Mouse (Mus musculus) stomach, postnatal 0 days (tissue): ENCODE measurements at regions not wholly inside any gene's neighbourhood (a gene's known extent, or its start where the extent isn't known, plus 50 kb on each side); places are given as distances from the start of the nearest gene placed in this dataset.

Source experiments
- ATAC-seq: fragments of 200-750 bp; cut with Nextera tagmentation; 2 replicates; pipeline ENCODE4 v1.8.0; 2017; ENCODE audit not compliant: low FRiP score, low TSS enrichment
- DNase-seq: peaks from one replicate; pipeline ENCODE4 v3.0.0-alpha.2; 2016; ENCODE audit warnings: low spot score
- H3K27ac ChIP-seq: fragments of 300-500 bp; sonication (generic); replicated peaks from 2 replicates; pipeline ENCODE4 v1.5.1; 2014; ENCODE audit warnings: mild to moderate bottlenecking, control low read depth
- H3K27me3 ChIP-seq: fragments of 300-500 bp; sonication (generic); 2 replicates; pipeline ENCODE4 v1.6.1; 2014; ENCODE audit warnings: low read length; ENCODE audit not compliant: control insufficient read depth, insufficient read depth
- H3K36me3 ChIP-seq: fragments of 300-500 bp; sonication (generic); 2 replicates; pipeline ENCODE4 v1.6.1; 2014; ENCODE audit warnings: low read length, mixed read lengths; ENCODE audit not compliant: control insufficient read depth, insufficient read depth
- H3K4me1 ChIP-seq: fragments of 300-500 bp; sonication (generic); replicated peaks from 2 replicates; pipeline ENCODE4 v1.6.1; 2014; ENCODE audit warnings: antibody characterized with exemption; ENCODE audit not compliant: control insufficient read depth, insufficient read depth
- H3K4me2 ChIP-seq: fragments of 300-500 bp; sonication (generic); replicated peaks from 2 replicates; pipeline ENCODE4 v1.6.1; 2014; ENCODE audit warnings: low read depth, mild to moderate bottlenecking, control low read depth, moderate library complexity
- H3K4me3 ChIP-seq: fragments of 300-500 bp; sonication (generic); 2 replicates; pipeline ENCODE4 v1.5.1; 2014; ENCODE audit warnings: low read depth, low read length, control low read depth
- H3K9ac ChIP-seq: fragments of 300-500 bp; sonication (generic); 2 replicates; pipeline ENCODE4 v1.6.1; 2014; ENCODE audit warnings: mild to moderate bottlenecking, low read length, control low read depth, mixed read lengths
- H3K9me3 ChIP-seq: fragments of 300-500 bp; sonication (generic); 2 replicates; pipeline ENCODE4 v1.6.1; 2016; ENCODE audit warnings: low read length; ENCODE audit not compliant: control insufficient read depth
- CTCF ChIP-seq: IDR thresholded peaks from 2 replicates; pipeline ENCODE4 v1.5.1; 2016; ENCODE audit warnings: antibody characterized with exemption, low read depth, mild to moderate bottlenecking, moderate library complexity
- EP300 ChIP-seq: optimal IDR thresholded peaks from 2 replicates; pipeline ENCODE3; 2016; ENCODE audit warnings: antibody characterized with exemption
- WGBS: fragments of 180-500 bp; shearing (Covaris S2); extraction: QIAGEN DNeasy Blood & Tissue Kit; methylation state at CpG from one replicate; pipeline ENCODE4 v1.1.7; 2014; 5-methylcytosine and 5-hydroxymethylcytosine counted together

DNA sequence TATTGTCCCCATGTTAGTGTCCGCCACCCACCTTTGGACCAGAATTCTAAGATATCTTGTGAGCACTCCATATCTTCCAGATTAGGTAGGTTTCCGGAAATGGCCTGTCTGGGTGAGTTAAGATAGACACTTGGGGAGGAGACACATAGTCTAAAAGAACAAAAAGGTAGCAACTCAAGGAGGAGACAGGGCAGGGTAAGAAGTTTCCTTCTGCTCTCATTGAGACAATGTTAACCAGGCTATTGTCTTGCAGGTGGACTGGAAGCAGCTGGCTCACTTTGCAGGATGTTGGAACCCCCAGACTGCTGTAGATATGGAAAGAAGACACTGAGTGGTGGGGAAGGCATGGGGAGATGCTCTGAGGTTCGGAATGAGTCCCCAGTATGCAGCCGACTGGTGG is 1291.5 kb upstream of the A1bg start:
- 86% methylated on average over 4 of the region's 4 CpGs for WGBS
- DNase-seq: no peak

DNA sequence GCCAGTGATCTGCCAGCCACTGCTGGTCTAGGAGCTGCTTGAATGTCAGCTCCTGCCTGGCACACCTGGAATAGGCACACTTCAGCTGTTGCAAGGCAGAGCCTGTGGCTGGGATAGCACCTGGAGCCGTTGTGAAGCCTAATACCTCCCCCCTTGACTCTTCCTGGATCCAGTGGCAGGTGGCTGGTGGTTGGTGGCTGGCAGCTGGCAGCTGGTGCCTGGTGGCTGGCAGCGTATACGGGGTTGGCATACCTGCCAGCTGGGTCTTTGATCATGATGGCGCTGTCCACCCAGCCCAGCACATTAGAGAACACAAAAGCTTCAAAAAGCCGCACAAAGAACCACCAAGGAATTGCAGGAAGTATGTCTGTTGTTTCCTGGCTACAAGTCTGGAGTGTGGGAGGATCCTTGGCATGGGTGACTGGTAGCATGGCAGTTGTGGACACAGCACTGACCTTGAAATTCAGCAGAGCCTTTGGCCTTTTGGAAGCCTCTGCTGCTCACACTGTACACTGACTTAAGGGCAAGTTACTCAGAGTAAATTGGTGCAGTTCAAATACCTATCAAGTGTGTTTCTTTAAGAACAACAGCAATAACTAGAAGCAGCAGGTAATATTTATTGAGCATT is 1289.6 kb upstream of the A1bg start:
- DNase-seq: no peak
- H3K27ac ChIP-seq: no peak overlapping the region
- no peaks in the 10 kb centered on the region for H3K4me1 ChIP-seq
- H3K9ac ChIP-seq: no peak overlapping the region
- H3K27me3 ChIP-seq: no peaks in the 10 kb centered on the region
- peak; percentile 40; the same call in 1 of the 2 replicates for ATAC-seq
- H3K4me2 ChIP-seq: no peak overlapping the region
- TF ChIP-seq EP300 (no peak), CTCF (no peak)
- H3K9me3 ChIP-seq: no peaks in the 10 kb centered on the region
- 79% methylated on average over 5 of the region's 5 CpGs for WGBS
- H3K4me3 ChIP-seq: no peak overlapping the region
- H3K36me3 ChIP-seq: no peaks in the 10 kb centered on the region

More for the DNA sequence above, 1291.5 kb upstream of the A1bg start:
- no peak overlapping the region for H3K27ac ChIP-seq
- H3K4me1 ChIP-seq: no peaks in the 10 kb centered on the region
- no peaks in the 10 kb centered on the region for H3K9me3 ChIP-seq
- no peaks in the 10 kb centered on the region for H3K27me3 ChIP-seq
- no peak overlapping the region for H3K4me3 ChIP-seq
- no peaks in the 10 kb centered on the region for H3K36me3 ChIP-seq
- no peak overlapping the region for H3K9ac ChIP-seq
- no peak for TF ChIP-seq CTCF
- no peak for TF ChIP-seq EP300
- ATAC-seq: no peak
- no peak overlapping the region for H3K4me2 ChIP-seq

DNA sequence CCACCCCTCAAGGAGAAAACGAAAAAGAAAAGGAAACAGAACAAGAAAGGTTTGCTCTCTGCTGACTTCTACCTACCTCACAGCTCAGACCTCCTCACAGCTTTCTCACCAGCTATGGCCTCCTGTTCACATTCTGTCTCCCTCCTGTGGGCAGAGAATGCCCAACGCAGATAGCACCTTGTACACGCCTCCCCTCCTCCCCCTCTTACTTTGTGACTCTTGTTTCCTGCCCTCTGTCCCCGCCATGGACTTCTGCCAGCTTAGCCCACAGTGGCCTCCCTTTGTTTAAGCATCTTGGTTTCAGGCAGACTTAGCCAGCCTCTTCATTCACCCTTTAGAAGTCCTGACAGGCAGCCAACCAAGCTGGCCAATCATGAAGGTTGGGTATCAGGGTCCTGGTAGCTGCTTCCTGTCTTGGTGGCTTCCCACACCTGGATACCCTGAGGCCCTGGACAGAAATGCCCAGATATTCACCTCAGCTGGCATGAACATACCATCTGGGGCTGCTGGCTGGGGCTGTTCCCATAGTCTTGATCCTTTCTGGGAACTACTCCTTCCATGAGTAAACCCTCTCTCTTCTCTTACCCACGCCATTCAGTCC is 1287.2 kb upstream of the A1bg start:
- Histone ChIP-seq H3K4me2 (no peak overlapping the region), H3K27me3 (no peaks in the 10 kb centered on the region), H3K9me3 (no peaks in the 10 kb centered on the region), H3K4me3 (no peak overlapping the region), H3K27ac (no peak overlapping the region), H3K9ac (no peak overlapping the region), H3K36me3 (no peaks in the 10 kb centered on the region), H3K4me1 (no peaks in the 10 kb centered on the region)
- ATAC-seq: peak; percentile 59; the same call in 1 of the 2 replicates
- DNase-seq: peak; percentile 54
- WGBS: 67% methylated on average over 5 of the region's 5 CpGs
- TF ChIP-seq EP300 (no peak), CTCF (peak; percentile 53)

DNA sequence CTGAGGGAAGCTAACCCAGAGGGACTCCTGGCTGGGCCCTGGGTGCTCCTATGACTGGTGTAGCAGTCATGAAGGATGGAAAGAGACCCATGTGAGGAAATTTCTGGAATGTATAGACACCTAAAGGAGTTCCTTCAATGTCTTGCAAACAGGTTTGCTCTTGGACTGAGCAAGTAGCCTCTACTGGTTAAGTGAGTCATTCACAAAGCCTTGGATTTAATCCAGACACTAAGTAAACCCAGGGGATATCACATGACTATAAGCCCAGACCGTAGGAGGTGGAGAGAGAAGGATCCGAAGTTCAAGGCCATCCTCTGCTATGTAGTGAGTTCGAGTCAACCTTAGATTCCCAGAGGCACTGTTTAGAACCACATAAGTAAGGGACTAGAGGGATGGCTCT is 1286.5 kb upstream of the A1bg start:
- no peak for DNase-seq
- no peaks in the 10 kb centered on the region for H3K4me1 ChIP-seq
- no peak for ATAC-seq
- no peaks in the 10 kb centered on the region for H3K36me3 ChIP-seq
- H3K9me3 ChIP-seq: no peaks in the 10 kb centered on the region
- H3K27ac ChIP-seq: no peak overlapping the region
- H3K4me3 ChIP-seq: no peak overlapping the region
- 79% methylated on average over 3 of the region's 3 CpGs for WGBS
- H3K4me2 ChIP-seq: no peak overlapping the region
- no peak overlapping the region for H3K9ac ChIP-seq
- no peaks in the 10 kb centered on the region for H3K27me3 ChIP-seq
- TF ChIP-seq CTCF: no peak
- no peak for TF ChIP-seq EP300

- H3K27me3 ChIP-seq: no peaks in the 10 kb centered on the region
- no peak for TF ChIP-seq CTCF
- TF ChIP-seq EP300: no peak
- 66% methylated on average over 4 of the region's 4 CpGs for WGBS
- no peak overlapping the region for H3K9ac ChIP-seq
- H3K4me3 ChIP-seq: no peak overlapping the region
- DNase-seq: peak; percentile 37
- H3K27ac ChIP-seq: no peak overlapping the region
- H3K9me3 ChIP-seq: no peaks in the 10 kb centered on the region
- no peaks in the 10 kb centered on the region for H3K36me3 ChIP-seq
- no peak overlapping the region for H3K4me2 ChIP-seq
- ATAC-seq: no peak
- no peaks in the 10 kb centered on the region for H3K4me1 ChIP-seq
These were observed 1283.7 kb upstream of the A1bg start for GRCm38 (mm10) chr15:62206502-62206902.
